Comparison of ENCODE assay signal across 25 mouse cellular contexts in genomic region chr6:126910727-126911126, GRCm38 (mm10). TPM values are rescaled to one million over a fixed set of nuclear protein-coding genes. Genes with fewer than 3 reads are reported as not detected.
DNase-seq lines count a peak whose midpoint lies in the region; ATAC-seq lines count a peak whose summit lies in the region.
"Had no signal": no experiment of that assay in that cellular context is flagged by ENCODE, and none has a peak within 500 bp of the region (broad histone marks: within the 10 kb centered on the region; RNA-seq: fewer than 3 reads in every experiment).

No protein-coding gene starts in this region.

- no peaks in the 10 kb centered on the region for H3K4me1 ChIP-seq in intestine, embryonic 16.5 days (ENCODE audit: control insufficient read depth, insufficient read depth, low read length)
- no peaks in the 10 kb centered on the region for H3K4me1 ChIP-seq in forebrain, embryonic 15.5 days
- H3K4me1 ChIP-seq: heart, embryonic 15.5 days; intestine, embryonic 15.5 days; midbrain, embryonic 10.5 days; neural tube, embryonic 12.5 days had no signal

- no peaks in the 10 kb centered on the region for H3K27me3 ChIP-seq in intestine, embryonic 16.5 days (replicated peaks; ENCODE audit: control insufficient read depth, insufficient read depth, low read length)
- H3K27me3 ChIP-seq in forebrain, embryonic 15.5 days: no peaks in the 10 kb centered on the region
- H3K27me3 ChIP-seq: heart, embryonic 15.5 days; intestine, embryonic 15.5 days; neural tube, embryonic 12.5 days had no signal

- DNase-seq in layer of hippocampus, adult 9-11 months: peak; percentile 38
- no peak for DNase-seq in layer of hippocampus, adult 18-20 months (ENCODE audit: low spot score in 2 of 2)
- peak; percentile 37 for DNase-seq in CD4-positive, CD25-positive, alpha-beta regulatory T cell, adult 2 months (ENCODE audit: low read depth, low spot score)
- DNase-seq: adrenal gland, adult 2 months; cerebellum, adult 11-12 months; cerebellum, postnatal 36 days; forebrain, postnatal 0 days; heart, adult 18-20 months; kidney, postnatal 36 days; liver, postnatal 0 days; right cerebral cortex, postnatal 14 days; thymus, adult 18-20 months had no signal

- no peak overlapping the region for H3K27ac ChIP-seq in intestine, embryonic 16.5 days (ENCODE audit: low read length)
- no peak overlapping the region for H3K27ac ChIP-seq in forebrain, embryonic 15.5 days (replicated peaks)
- H3K27ac ChIP-seq: heart, embryonic 15.5 days; intestine, embryonic 15.5 days; midbrain, embryonic 10.5 days; neural tube, embryonic 12.5 days had no signal

- WGBS in intestine, embryonic 16.5 days: 71% methylated on average over 4 of the region's 4 CpGs
- 90% methylated on average over 4 of the region's 4 CpGs for WGBS in forebrain, embryonic 15.5 days

- no peak overlapping the region for H3K4me3 ChIP-seq in intestine, embryonic 16.5 days (ENCODE audit: low read length)
- no peak overlapping the region for H3K4me3 ChIP-seq in forebrain, embryonic 15.5 days
- H3K4me3 ChIP-seq: erythroblast, embryonic 14.5 days; heart, embryonic 15.5 days; intestine, embryonic 15.5 days; midbrain, embryonic 10.5 days; neural tube, embryonic 12.5 days had no signal

- no peaks in the 10 kb centered on the region for H3K36me3 ChIP-seq in intestine, embryonic 16.5 days (ENCODE audit: control insufficient read depth, insufficient read depth, low read length)
- no peaks in the 10 kb centered on the region for H3K36me3 ChIP-seq in forebrain, embryonic 15.5 days
- H3K36me3 ChIP-seq: heart, embryonic 15.5 days; intestine, embryonic 15.5 days; midbrain, embryonic 10.5 days; neural tube, embryonic 12.5 days had no signal

- H3K9ac ChIP-seq in intestine, embryonic 16.5 days (ENCODE audit: low read depth, low read length): no peak overlapping the region
- no peak overlapping the region for H3K9ac ChIP-seq in forebrain, embryonic 15.5 days (replicated peaks)
- H3K9ac ChIP-seq: forebrain, postnatal 0 days; heart, embryonic 15.5 days; intestine, embryonic 15.5 days; liver, postnatal 0 days; neural tube, embryonic 12.5 days had no signal

- H3K9me3 ChIP-seq in intestine, embryonic 16.5 days (ENCODE audit: control insufficient read depth, low read length): no peaks in the 10 kb centered on the region
- H3K9me3 ChIP-seq in forebrain, embryonic 15.5 days: no peaks in the 10 kb centered on the region
- H3K9me3 ChIP-seq: heart, embryonic 15.5 days; intestine, embryonic 15.5 days; midbrain, embryonic 10.5 days; neural tube, embryonic 12.5 days had no signal

- H3K4me2 ChIP-seq in intestine, embryonic 16.5 days (ENCODE audit: low read depth, low read length): no peak overlapping the region
- no peak overlapping the region for H3K4me2 ChIP-seq in forebrain, embryonic 15.5 days (replicated peaks)
- H3K4me2 ChIP-seq: heart, embryonic 15.5 days; intestine, embryonic 15.5 days; neural tube, embryonic 12.5 days had no signal

- peak; percentile 72 for ATAC-seq in common myeloid progenitor, adult 5-6 weeks (replicated peaks; ENCODE audit: low read depth, poor library complexity, severe bottlenecking)
- ATAC-seq in neutrophil, adult 5-6 weeks (ENCODE audit: extremely low read depth, insufficient number of reproducible peaks, low FRiP score, poor library complexity, severe bottlenecking): 0 out of 2 replicates have a peak, but pooled peaks have one; percentile 13
- no peak for ATAC-seq in intestine, embryonic 16.5 days
- ATAC-seq in forebrain, embryonic 15.5 days (replicated peaks): no peak
- ATAC-seq: forebrain, postnatal 0 days; intestine, embryonic 15.5 days; liver, postnatal 0 days had no signal

RNA-seq across cellular contexts. Expression of gene Dyrk4, which starts 10.9 kb away (rescaled TPM):
- total RNA-seq in layer of hippocampus, adult 18-20 months (2021): not detected
- not detected in 2 replicates for total RNA-seq in common myeloid progenitor, adult 5-6 weeks (2017)
- 0.61 TPM in 1 of 2 replicates, not detected in the other for total RNA-seq in neutrophil, adult 5-6 weeks (2017)
- not detected in 2 replicates for polyA plus RNA-seq in intestine, embryonic 16.5 days (2015; fragmentation: Nextera tagmentation; extraction: Ambion mirVana)
- polyA plus RNA-seq in forebrain, embryonic 15.5 days (2015; fragmentation: Nextera tagmentation; extraction: Ambion mirVana): 0.08 TPM in 1 of 2 replicates, not detected in the other
- total RNA-seq: adrenal gland, adult 2 months; forebrain, postnatal 0 days; gastrocnemius, adult 18-20 months; heart, adult 18-20 months; hematopoietic stem cell, adult 5-6 weeks had no signal
- polyA plus RNA-seq: adrenal gland, adult 2 months; brain, embryonic 14.5 days; erythroblast, embryonic 14.5 days; forebrain, postnatal 0 days; heart, embryonic 15.5 days; neural tube, embryonic 12.5 days had no signal

RNA-seq across cellular contexts. Expression of gene Rad51ap1, which starts 28.7 kb away (rescaled TPM):
- 1 to 10 TPM; 1.6 to 2.1 TPM for total RNA-seq in layer of hippocampus, adult 18-20 months (2021)
- 152 and 154 TPM in 2 replicates for total RNA-seq in common myeloid progenitor, adult 5-6 weeks (2017)
- 0.70 and 3.6 TPM in 2 replicates for total RNA-seq in neutrophil, adult 5-6 weeks (2017)
- 35.2 and 37.1 TPM in 2 replicates for polyA plus RNA-seq in intestine, embryonic 16.5 days (2015; fragmentation: Nextera tagmentation; extraction: Ambion mirVana)
- 29.9 and 33.8 TPM in 2 replicates for polyA plus RNA-seq in forebrain, embryonic 15.5 days (2015; fragmentation: Nextera tagmentation; extraction: Ambion mirVana)

RNA-seq across cellular contexts. Expression of gene D6Wsu163e, which starts 29.0 kb away (rescaled TPM):
- total RNA-seq in layer of hippocampus, adult 18-20 months (2021): 10 to 100 TPM; 43.9 to 47.7 TPM
- total RNA-seq in common myeloid progenitor, adult 5-6 weeks (2017): 29.9 and 45.7 TPM in 2 replicates
- total RNA-seq in neutrophil, adult 5-6 weeks (2017): 41.4 and 50.7 TPM in 2 replicates
- polyA plus RNA-seq in intestine, embryonic 16.5 days (2015; fragmentation: Nextera tagmentation; extraction: Ambion mirVana): 20.7 and 23.1 TPM in 2 replicates
- 29.8 and 31.3 TPM in 2 replicates for polyA plus RNA-seq in forebrain, embryonic 15.5 days (2015; fragmentation: Nextera tagmentation; extraction: Ambion mirVana)

RNA-seq across cellular contexts. Expression of gene Akap3, which starts 57.8 kb away (rescaled TPM):
- under 1 TPM; 0.10 to 0.25 TPM for total RNA-seq in layer of hippocampus, adult 18-20 months (2021)
- not detected in 2 replicates for total RNA-seq in common myeloid progenitor, adult 5-6 weeks (2017)
- not detected in 2 replicates for total RNA-seq in neutrophil, adult 5-6 weeks (2017)
- polyA plus RNA-seq in intestine, embryonic 16.5 days (2015; fragmentation: Nextera tagmentation; extraction: Ambion mirVana): not detected in 2 replicates
- polyA plus RNA-seq in forebrain, embryonic 15.5 days (2015; fragmentation: Nextera tagmentation; extraction: Ambion mirVana): 0.25 TPM in 1 of 2 replicates, not detected in the other
- total RNA-seq: adrenal gland, adult 2 months; forebrain, postnatal 0 days; gastrocnemius, adult 18-20 months; heart, adult 18-20 months; hematopoietic stem cell, adult 5-6 weeks had no signal
- polyA plus RNA-seq: embryonic facial prominence, embryonic 11.5 days; erythroblast, embryonic 14.5 days; heart, embryonic 15.5 days; intestine, embryonic 15.5 days; liver, postnatal 0 days had no signal

Comparison
In these comparisons a context has a peak if more than half of its experiments do, and no peak if none do; other contexts are left out.
1. DNase-seq: peak in layer of hippocampus, adult 9-11 months (single experiment) and CD4-positive, CD25-positive, alpha-beta regulatory T cell, adult 2 months (single experiment); none in layer of hippocampus, adult 18-20 months (0 of 2).
2. ATAC-seq: peak in common myeloid progenitor, adult 5-6 weeks (single experiment) and neutrophil, adult 5-6 weeks (single experiment); none in intestine, embryonic 16.5 days (single experiment) and forebrain, embryonic 15.5 days (single experiment).
3. RNA of gene Rad51ap1, which starts 28.7 kb away (total RNA-seq): 152 to 154 TPM in common myeloid progenitor, adult 5-6 weeks; 1.6 to 2.1 TPM in layer of hippocampus, adult 18-20 months and 0.70 to 3.6 TPM in neutrophil, adult 5-6 weeks; every median in the first group is over 10 times any median in the second.